Mouse (Mus musculus) heart, adult 2 months (tissue): ENCODE data around the gene Hip1r. TPM values are rescaled to one million over a fixed set of nuclear protein-coding genes. Genes with fewer than 3 reads are reported as not detected.

Experiments
- DNase-seq, 2 experiments: peaks; one replicate each; pipeline ENCODE4 v3.0.0; 2021
- H3K27ac ChIP-seq: fragments of 200-600 bp; 2 replicates; pipeline ENCODE4 v1.8.1; 2022
- H3K27me3 ChIP-seq: fragments of 200-500 bp; 2 replicates; pipeline ENCODE4 v1.6.1; 2012; ENCODE audit warnings: mild to moderate bottlenecking, low read length, inconsistent platforms, mixed read lengths; ENCODE audit not compliant: control insufficient read depth, insufficient read depth
- H3K36me3 ChIP-seq: fragments of 200-500 bp; 2 replicates; pipeline ENCODE4 v1.6.1; 2012; ENCODE audit warnings: low read length, inconsistent platforms; ENCODE audit not compliant: control insufficient read depth, insufficient read depth
- H3K4me1 ChIP-seq: fragments of 200-500 bp; 2 replicates; pipeline ENCODE4 v1.6.1; 2011; ENCODE audit warnings: low read length; ENCODE audit not compliant: control insufficient read depth, insufficient read depth
- H3K4me3 ChIP-seq: fragments of 200-600 bp; 2 replicates; pipeline ENCODE4 v1.8.1; 2022
- H3K79me2 ChIP-seq: fragments of 200-500 bp; replicated peaks from 2 replicates; pipeline ENCODE4 v1.6.1; 2012; ENCODE audit warnings: mild to moderate bottlenecking, inconsistent platforms, low read length, moderate library complexity, mixed read lengths; ENCODE audit not compliant: control insufficient read depth, insufficient read depth
- H3K9ac ChIP-seq: fragments of 200-500 bp; 2 replicates; pipeline ENCODE4 v1.6.1; 2012; ENCODE audit warnings: low read depth, mild to moderate bottlenecking, control low read depth, inconsistent platforms, low read length, mixed read lengths
- CTCF ChIP-seq: fragments of 200-600 bp; IDR thresholded peaks from 2 replicates; pipeline ENCODE4 v1.8.1; 2022; ENCODE audit warnings: antibody characterized with exemption, mild to moderate bottlenecking, moderate library complexity
- EP300 ChIP-seq: fragments of 200-500 bp; IDR thresholded peaks from 2 replicates; pipeline ENCODE4 v1.6.1; 2011; ENCODE audit warnings: low read depth, low read length, control low read depth; ENCODE audit not compliant: insufficient read depth
- POLR2A ChIP-seq: fragments of 200-500 bp; IDR thresholded peaks from 2 replicates; pipeline ENCODE4 v1.6.1; 2011; ENCODE audit warnings: mild to moderate bottlenecking, low read depth, low read length, control low read depth; ENCODE audit not compliant: insufficient read depth
- WGBS: fragments of 180-500 bp; shearing (Covaris S2); methylation state at CpG from one replicate; pipeline ENCODE4 v1.1.7; 2018; 5-methylcytosine and 5-hydroxymethylcytosine counted together
- intact Hi-C: fragments of 180-260 bp; cut with DNase I; formaldehyde crosslinking; loops from one replicate; pipeline ENCODE4 v1.15.1; 2025
- polyA plus RNA-seq: library from polyadenylated mRNA; depleted of rRNA; stranded (reverse); fragments of >200 nt; gene quantifications from 2 replicates; pipeline ENCODE4 v1.2.3, GENCODE M21; 2012
- total RNA-seq, 2 experiments: library from RNA; stranded (reverse); gene quantifications; 2 replicates each; pipeline ENCODE4 v1.2.3; 2021

The Hip1r gene
- total and polyA plus RNA-seq, 3 experiments: 7.0 to 16.7 (median 16.3) TPM

- Histone ChIP-seq H3K79me2 (no peaks in the 10 kb centered on the region), H3K27me3 (no peaks in the 10 kb centered on the region), H3K36me3 (no peaks in the 10 kb centered on the region; the same call in 1 of the 2 replicates), H3K9ac (no peak overlapping the region), H3K27ac (peak overlapping the region; percentile 80), H3K4me3 (peak overlapping the region; percentile 5; the same call in 1 of the 2 replicates), H3K4me1 (peaks cover 23% of the 10 kb centered on the region)
- DNase-seq: peak in 1 of 2 experiments; percentile 5
- intact Hi-C loops: no loop called here
- no peak for TF ChIP-seq EP300
- TF ChIP-seq CTCF: no peak
- no peak for TF ChIP-seq POLR2A
- WGBS: 51% methylated on average over 4 of the region's 4 CpGs
These were observed 6.5 kb downstream of the Hip1r start for GRCm38 (mm10) chr5:123979980-123980369.

- Histone ChIP-seq H3K79me2 (no peaks in the 10 kb centered on the region), H3K36me3 (no peaks in the 10 kb centered on the region), H3K27ac (peak overlapping the region; percentile 80), H3K9ac (no peak overlapping the region), H3K4me3 (peak overlapping the region; percentile 5; the same call in 1 of the 2 replicates), H3K4me1 (peaks cover 22% of the 10 kb centered on the region), H3K27me3 (no peaks in the 10 kb centered on the region)
- DNase-seq: peak in 1 of 2 experiments; percentile 5
- TF ChIP-seq EP300 (no peak), POLR2A (no peak)
- 49% methylated on average over 9 of the region's 9 CpGs for WGBS
- intact Hi-C loops: no loop called here
These were observed 7.3 kb downstream of the Hip1r start for GRCm38 (mm10) chr5:123980521-123981249.

DNA sequence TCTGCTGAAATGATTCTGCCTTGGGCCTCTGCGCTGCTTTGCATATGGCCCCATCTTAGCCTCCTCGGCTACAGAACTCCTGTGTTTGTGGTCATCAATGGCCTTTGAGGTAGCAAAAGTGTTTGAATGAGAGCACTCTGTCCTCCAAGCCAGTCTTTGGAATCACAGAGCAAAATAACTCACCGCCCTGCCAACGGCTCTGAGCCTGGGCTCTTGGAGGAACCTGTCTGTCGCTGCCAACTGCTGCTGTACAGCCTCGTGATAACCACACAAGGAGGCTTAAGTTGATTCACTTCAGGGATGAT, 7.8 kb downstream of the Hip1r start:
- Histone ChIP-seq H3K79me2 (no peaks in the 10 kb centered on the region), H3K4me3 (no peak overlapping the region), H3K36me3 (no peaks in the 10 kb centered on the region), H3K4me1 (peaks cover 21% of the 10 kb centered on the region), H3K9ac (no peak overlapping the region), H3K27ac (peak overlapping the region; percentile 80), H3K27me3 (no peaks in the 10 kb centered on the region)
- no peak for TF ChIP-seq CTCF
- 0 out of 2 replicates have a peak, but pooled peaks have one; percentile 19 for TF ChIP-seq EP300
- intact Hi-C loops: no loop called here
- DNase-seq: peak; percentile 23 to 61
- 42% methylated on average over 6 of the region's 6 CpGs for WGBS

DNA sequence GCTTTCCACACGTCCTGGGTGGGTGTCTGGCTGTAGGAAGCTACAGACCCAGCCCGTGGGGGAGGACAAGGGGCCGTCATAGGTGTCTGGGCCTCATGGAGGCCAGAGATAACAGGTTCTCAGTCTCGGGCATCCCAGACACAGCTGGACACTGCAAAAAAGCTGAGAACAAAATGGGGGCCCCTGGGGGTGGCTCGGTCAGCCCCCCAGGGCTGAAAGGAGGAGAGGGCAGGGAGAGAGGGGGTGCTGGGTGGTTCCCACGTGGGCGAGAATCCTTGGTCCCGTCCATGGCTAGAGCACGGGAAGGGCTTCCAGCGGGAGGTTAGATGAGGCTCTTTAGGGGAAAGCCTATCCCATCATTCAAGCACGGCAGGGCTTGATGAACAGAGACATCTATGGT, 9.4 kb downstream of the Hip1r start:
- H3K36me3 ChIP-seq: no peaks in the 10 kb centered on the region
- H3K27me3 ChIP-seq: no peaks in the 10 kb centered on the region
- no peaks in the 10 kb centered on the region; the same call in 1 of the 2 replicates for H3K79me2 ChIP-seq
- H3K9ac ChIP-seq: no peak overlapping the region
- 78% methylated on average over 11 of the region's 11 CpGs for WGBS
- TF ChIP-seq EP300 (no peak), POLR2A (no peak), CTCF (no peak)
- peaks cover 21% of the 10 kb centered on the region for H3K4me1 ChIP-seq
- no peak overlapping the region for H3K27ac ChIP-seq
- intact Hi-C loops: no loop called here
- peak in 1 of 2 experiments; percentile 1 for DNase-seq
- no peak overlapping the region for H3K4me3 ChIP-seq

DNA sequence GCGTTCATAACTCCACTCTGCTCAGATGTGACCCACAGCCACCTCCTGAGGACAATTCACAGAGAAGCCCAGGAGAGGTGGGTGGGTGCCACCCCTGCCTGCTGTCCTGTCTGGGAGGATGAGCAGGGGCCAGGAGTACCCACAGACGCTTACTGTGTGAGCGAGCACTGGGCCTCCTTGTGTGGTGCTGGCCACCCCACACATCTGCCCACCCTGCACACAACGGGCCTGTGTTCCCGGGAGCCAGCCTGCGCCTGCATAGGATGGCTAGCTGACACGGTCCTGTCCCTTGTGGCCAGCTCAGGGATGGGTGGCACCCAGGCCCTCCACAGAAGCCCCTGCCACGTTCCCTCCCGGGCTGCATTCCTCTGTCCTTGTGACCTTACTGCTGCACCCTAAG, 12.0 kb downstream of the Hip1r start:
- Histone ChIP-seq H3K4me3 (no peak overlapping the region), H3K27me3 (no peaks in the 10 kb centered on the region), H3K9ac (no peak overlapping the region), H3K36me3 (no peaks in the 10 kb centered on the region), H3K27ac (no peak overlapping the region), H3K4me1 (peaks cover 10% of the 10 kb centered on the region), H3K79me2 (no peaks in the 10 kb centered on the region; the same call in 1 of the 2 replicates)
- no peak for DNase-seq
- intact Hi-C loops: no loop called here
- TF ChIP-seq POLR2A (no peak), EP300 (no peak)
- whole genome bisulfite sequencing: 75% methylated on average over 9 of the region's 9 CpGs

DNA sequence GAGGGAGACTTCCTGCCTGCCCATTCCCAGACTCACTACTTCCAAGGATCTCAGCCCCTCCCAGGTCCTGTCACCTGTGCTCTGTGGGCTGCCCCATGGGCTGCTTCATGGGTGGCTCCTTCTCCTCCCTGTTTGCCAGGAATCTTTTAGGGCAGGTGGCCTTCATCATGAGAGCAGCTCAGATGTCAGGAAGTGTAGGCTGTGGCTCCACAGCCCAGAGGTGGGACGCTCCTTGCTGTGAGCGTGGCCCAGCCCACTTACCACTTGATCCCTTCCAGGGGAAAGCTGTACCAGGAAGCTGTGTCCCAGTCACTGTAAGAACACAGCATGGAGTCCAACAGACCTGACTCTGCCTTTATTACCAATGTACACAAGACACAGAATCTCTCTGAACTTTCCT, 13.5 kb downstream of the Hip1r start:
- Histone ChIP-seq H3K79me2 (no peaks in the 10 kb centered on the region; the same call in 1 of the 2 replicates), H3K27ac (no peak overlapping the region; the same call in 1 of the 2 replicates), H3K27me3 (no peaks in the 10 kb centered on the region), H3K36me3 (peaks cover 3% of the 10 kb centered on the region; the same call in 1 of the 2 replicates), H3K4me3 (no peak overlapping the region), H3K9ac (no peak overlapping the region), H3K4me1 (peaks cover 11% of the 10 kb centered on the region)
- 60% methylated on average over 2 of the region's 2 CpGs for WGBS
- TF ChIP-seq CTCF (no peak), POLR2A (no peak), EP300 (no peak)
- no peak for DNase-seq
- intact Hi-C loops: no loop called here
